In genomic region chr1:153268806-153269309, GRCm38 (mm10) we compare ENCODE assay signal across 29 mouse cellular contexts.
DNase-seq lines count a peak whose midpoint lies in the region; ATAC-seq and TF ChIP-seq lines count a peak whose summit lies in the region.
"Had no signal": no experiment of that assay in that cellular context is flagged by ENCODE, and none has a peak within 500 bp of the region (broad histone marks: within the 10 kb centered on the region; RNA-seq: fewer than 3 reads in every experiment).

No protein-coding gene starts in this region.

- no peak for TF ChIP-seq EP300 in heart, postnatal 0 days (IDR thresholded peaks at IDR 0.05; ENCODE audit: low read depth)
- no peak for TF ChIP-seq EP300 in lung, postnatal 0 days (IDR thresholded peaks at IDR 0.05)

- no peaks in the 10 kb centered on the region for H3K36me3 ChIP-seq in heart, embryonic 11.5 days (ENCODE audit: control insufficient read depth, insufficient read depth, low read length)
- H3K36me3 ChIP-seq in heart, postnatal 0 days (replicated peaks; ENCODE audit: control insufficient read depth, insufficient read depth, low read length): 0 out of 2 replicates have a peak, but pooled peaks cover 4% of the 10 kb centered on the region
- no peaks in the 10 kb centered on the region for H3K36me3 ChIP-seq in lung, postnatal 0 days (ENCODE audit: insufficient read depth, low read length)
- H3K36me3 ChIP-seq: embryonic facial prominence, embryonic 13.5 days; forebrain, embryonic 12.5 days; hindbrain, embryonic 10.5 days; midbrain, embryonic 12.5 days; neural tube, embryonic 15.5 days had no signal

- no peak for DNase-seq in heart, postnatal 10 days
- DNase-seq in heart, postnatal 0 days (ENCODE audit: low spot score): no peak
- DNase-seq in heart, postnatal 4 days: no peak
- no peak for DNase-seq in lung, postnatal 0 days (ENCODE audit: low spot score)
- DNase-seq in lung, postnatal 14 days: no peak
- DNase-seq in adrenal gland, adult 2 months: no peak
- DNase-seq: adrenal gland, postnatal 14 days; cerebellum, adult 8-10 months; cerebellum, postnatal 36 days; embryo, embryonic 11 days; kidney, postnatal 36 days; layer of hippocampus, postnatal 36 days; lung, embryonic 14.5 days; right cerebral cortex, adult 18-20 months; right cerebral cortex, postnatal 4 days; thymus, adult 2 months; thymus, postnatal 4 days had no signal

- peak overlapping the region; percentile 50 for H3K27ac ChIP-seq in heart, embryonic 11.5 days (ENCODE audit: low read depth, low read length)
- H3K27ac ChIP-seq in heart, postnatal 0 days (ENCODE audit: low read depth): peak overlapping the region; percentile 65
- H3K27ac ChIP-seq in lung, postnatal 0 days (ENCODE audit: low read length): peak overlapping the region; percentile 51; the same call in 1 of the 2 replicates
- H3K27ac ChIP-seq: embryonic facial prominence, embryonic 13.5 days; forebrain, embryonic 12.5 days; hindbrain, embryonic 10.5 days; midbrain, embryonic 12.5 days; neural tube, embryonic 15.5 days had no signal

- TF ChIP-seq CTCF in heart, postnatal 0 days (IDR thresholded peaks at IDR 0.05; ENCODE audit: low read depth): no peak
- no peak for TF ChIP-seq CTCF in lung, postnatal 0 days (IDR thresholded peaks at IDR 0.05)

- H3K4me2 ChIP-seq in heart, embryonic 11.5 days: no peak overlapping the region; the same call in 1 of the 2 replicates
- no peak overlapping the region for H3K4me2 ChIP-seq in heart, postnatal 0 days (ENCODE audit: low read depth, low read length)
- H3K4me2 ChIP-seq in lung, postnatal 0 days (replicated peaks; ENCODE audit: low read depth, low read length): no peak overlapping the region
- H3K4me2 ChIP-seq: embryonic facial prominence, embryonic 13.5 days; forebrain, embryonic 12.5 days; kidney, embryonic 15.5 days; liver, embryonic 11.5 days; lung, embryonic 14.5 days; midbrain, embryonic 12.5 days; neural tube, embryonic 15.5 days had no signal

- no peak overlapping the region for H3K9ac ChIP-seq in heart, embryonic 11.5 days (ENCODE audit: low read depth, low read length)
- no peak overlapping the region for H3K9ac ChIP-seq in heart, postnatal 0 days (replicated peaks; ENCODE audit: low read depth, low read length)
- no peak overlapping the region for H3K9ac ChIP-seq in lung, postnatal 0 days (replicated peaks; ENCODE audit: low read depth)
- H3K9ac ChIP-seq: embryonic facial prominence, embryonic 13.5 days; forebrain, embryonic 12.5 days; kidney, embryonic 15.5 days; lung, embryonic 14.5 days; midbrain, embryonic 12.5 days; neural tube, embryonic 15.5 days had no signal

- H3K9me3 ChIP-seq in heart, embryonic 11.5 days (replicated peaks; ENCODE audit: control insufficient read depth, low read length): no peaks in the 10 kb centered on the region
- H3K9me3 ChIP-seq in heart, postnatal 0 days (replicated peaks; ENCODE audit: control insufficient read depth, low read length): no peaks in the 10 kb centered on the region
- no peaks in the 10 kb centered on the region for H3K9me3 ChIP-seq in lung, postnatal 0 days (ENCODE audit: low read length)
- H3K9me3 ChIP-seq: embryonic facial prominence, embryonic 13.5 days; forebrain, embryonic 12.5 days; hindbrain, embryonic 10.5 days; kidney, embryonic 15.5 days; midbrain, embryonic 12.5 days; neural tube, embryonic 15.5 days had no signal

- H3K27me3 ChIP-seq in heart, embryonic 11.5 days (ENCODE audit: control insufficient read depth, insufficient read depth, low read length): no peaks in the 10 kb centered on the region
- no peaks in the 10 kb centered on the region for H3K27me3 ChIP-seq in heart, postnatal 0 days (ENCODE audit: control insufficient read depth, insufficient read depth, low read length)
- no peaks in the 10 kb centered on the region for H3K27me3 ChIP-seq in lung, postnatal 0 days (replicated peaks; ENCODE audit: insufficient read depth, low read length)
- H3K27me3 ChIP-seq: embryonic facial prominence, embryonic 13.5 days; forebrain, embryonic 12.5 days; kidney, embryonic 15.5 days; midbrain, embryonic 12.5 days; neural tube, embryonic 15.5 days had no signal

- ATAC-seq in heart, embryonic 11.5 days (replicated peaks; ENCODE audit: insufficient number of reproducible peaks, low FRiP score, low TSS enrichment): no peak
- ATAC-seq in heart, postnatal 0 days (ENCODE audit: insufficient read depth, low read depth): no peak
- ATAC-seq in lung, postnatal 0 days: no peak
- ATAC-seq: CD4-positive, CD25-positive, alpha-beta regulatory T cell, adult 4 months; hindbrain, embryonic 16.5 days; intestine, embryonic 16.5 days had no signal

- H3K4me1 ChIP-seq in heart, embryonic 11.5 days (ENCODE audit: control insufficient read depth, insufficient read depth, low read length): peaks cover 70% of the 10 kb centered on the region
- peaks cover 63% of the 10 kb centered on the region for H3K4me1 ChIP-seq in heart, postnatal 0 days (ENCODE audit: control insufficient read depth, insufficient read depth)
- peaks cover 46% of the 10 kb centered on the region for H3K4me1 ChIP-seq in lung, postnatal 0 days (ENCODE audit: insufficient read depth, low read depth, low read length)

- WGBS in heart, embryonic 11.5 days (ENCODE audit: insufficient replicate concordance): 77% methylated on average over 6 of the region's 6 CpGs
- WGBS in heart, postnatal 0 days: 71% methylated on average over 6 of the region's 6 CpGs
- 73% methylated on average over 6 of the region's 6 CpGs for WGBS in lung, postnatal 0 days

- no peak overlapping the region for H3K4me3 ChIP-seq in heart, embryonic 11.5 days (ENCODE audit: low read depth, low read length)
- H3K4me3 ChIP-seq in heart, postnatal 0 days (ENCODE audit: low read depth, low read length): no peak overlapping the region
- H3K4me3 ChIP-seq in lung, postnatal 0 days (ENCODE audit: low read depth, low read length): no peak overlapping the region
- H3K4me3 ChIP-seq: embryonic facial prominence, embryonic 13.5 days; erythroblast, embryonic 14.5 days; forebrain, embryonic 12.5 days; hindbrain, embryonic 10.5 days; kidney, embryonic 15.5 days; midbrain, embryonic 12.5 days; neural tube, embryonic 15.5 days had no signal

- intact Hi-C loops in heart, postnatal 10 days (cut with DNase I): loop anchor here (5.0 kb wide), 2 partner anchors 48 to 63 kb away; partner anchors contain the start of gene Lamc1
